Mouse (Mus musculus) CD8-positive naive resting alpha-beta T cell, adult 2 months (primary cell): ENCODE data around the gene Olfr1241.

Source experiments
- DNase-seq, 2 experiments: peaks; one replicate each; pipeline ENCODE4 v3.0.0; 2022; ENCODE audit warnings: low read depth in 2 of 2, low spot score in 2 of 2

Gene Olfr1241

GRCm38 (mm10) chr2:89487026-89487425 lies at the start of gene Olfr1241:
Gene Olfr1241 (minus strand): TSS chr2:89487126.
- DNase-seq, result no peak

- no peak for DNase-seq
Observed at GRCm38 (mm10) chr2:89531387-89531786, 44.5 kb upstream of the Olfr1241 start, which contains the start of gene Olfr1243. Gene Olfr1243 (minus strand): TSS chr2:89531487.

DNA sequence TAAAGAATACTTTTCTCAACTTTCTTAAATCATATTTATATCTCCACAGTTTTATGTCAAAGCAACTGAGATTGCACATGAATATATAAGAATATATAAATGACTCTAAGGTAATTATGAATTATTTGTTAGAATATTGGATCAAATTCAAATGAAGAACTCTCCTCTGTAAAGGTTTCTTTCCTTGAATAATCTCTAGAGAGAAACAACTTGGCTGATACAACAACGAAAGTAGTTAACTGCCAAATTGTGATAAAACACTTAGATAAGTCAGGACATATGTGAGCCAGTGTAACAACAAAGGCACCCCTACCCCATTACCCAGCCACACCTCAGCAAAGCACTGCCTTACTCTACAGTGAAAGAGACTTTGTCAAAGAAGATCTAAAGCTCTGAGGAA lies 11.3 kb upstream of the Olfr1241 start, which contains the start of gene Olfr1242:
Olfr1242 (minus strand) TSS at position 101 of the 400 bp plus-strand sequence.
- DNase-seq, result no peak

DNA sequence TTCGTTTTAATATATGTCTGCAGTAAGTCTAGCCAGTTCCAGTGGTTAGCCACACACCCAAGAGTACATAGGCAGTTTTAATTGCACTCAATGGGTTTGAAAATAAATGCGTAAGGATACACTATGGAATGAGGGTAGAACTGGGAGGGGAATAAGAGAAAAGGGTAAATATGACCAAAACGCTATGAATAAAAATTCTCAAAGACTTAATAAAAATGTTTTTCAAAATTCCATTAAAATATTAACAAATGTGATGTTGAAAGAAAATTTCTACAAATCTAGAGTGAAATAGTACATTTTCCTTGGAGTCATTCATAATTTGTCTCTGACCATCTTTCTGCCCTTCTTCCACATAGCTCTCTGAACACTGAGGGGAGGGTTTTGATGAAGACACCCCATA lies 44.0 kb downstream of the Olfr1241 start, which contains the start of gene Olfr1240:
Olfr1240 (minus strand) TSS at position 101 of the 400 bp plus-strand sequence.
- no peak for DNase-seq
